Mouse (Mus musculus) left cerebral cortex, postnatal 36 days (tissue): Measurements from ENCODE around the gene Htr5a. TPM values are rescaled to one million over a fixed set of nuclear protein-coding genes. Genes with fewer than 3 reads are reported as not detected.

Experiments
- DNase-seq, 2 experiments: peaks; one replicate each; pipeline ENCODE4 v3.0.0; 2021 to 2022; ENCODE audit warnings: low spot score in 2 of 2, mixed read lengths in 1 of 2
- intact Hi-C: fragments of 180-260 bp; cut with DNase I; formaldehyde crosslinking; loops from one replicate; pipeline ENCODE4 v1.15.1; 2025
- total RNA-seq, 2 experiments: library from RNA; stranded (reverse); gene quantifications; 2 replicates each; pipeline ENCODE4 v1.2.3; 2021

The Htr5a gene
- total RNA-seq = 10 to 100 TPM; 12.5 to 14.1 TPM

- intact Hi-C loops = loop anchor here (10.0 kb wide), 1 partner anchor 233 kb away; the partner anchor contains the start of gene Insig1
- DNase-seq = peak; percentile 69 to 79
These were observed at the start of gene Htr5a for GRCm38 (mm10) chr5:27841701-27842295. Gene Htr5a (plus strand): TSS chr5:27842149.

- DNase-seq = no peak
- intact Hi-C loops = loop anchor here (5.0 kb wide), 1 partner anchor 280 kb away; the partner anchor contains the start of gene Insig1
These were observed 49.8 kb upstream of the Htr5a start for GRCm38 (mm10) chr5:27792173-27792470.

DNA sequence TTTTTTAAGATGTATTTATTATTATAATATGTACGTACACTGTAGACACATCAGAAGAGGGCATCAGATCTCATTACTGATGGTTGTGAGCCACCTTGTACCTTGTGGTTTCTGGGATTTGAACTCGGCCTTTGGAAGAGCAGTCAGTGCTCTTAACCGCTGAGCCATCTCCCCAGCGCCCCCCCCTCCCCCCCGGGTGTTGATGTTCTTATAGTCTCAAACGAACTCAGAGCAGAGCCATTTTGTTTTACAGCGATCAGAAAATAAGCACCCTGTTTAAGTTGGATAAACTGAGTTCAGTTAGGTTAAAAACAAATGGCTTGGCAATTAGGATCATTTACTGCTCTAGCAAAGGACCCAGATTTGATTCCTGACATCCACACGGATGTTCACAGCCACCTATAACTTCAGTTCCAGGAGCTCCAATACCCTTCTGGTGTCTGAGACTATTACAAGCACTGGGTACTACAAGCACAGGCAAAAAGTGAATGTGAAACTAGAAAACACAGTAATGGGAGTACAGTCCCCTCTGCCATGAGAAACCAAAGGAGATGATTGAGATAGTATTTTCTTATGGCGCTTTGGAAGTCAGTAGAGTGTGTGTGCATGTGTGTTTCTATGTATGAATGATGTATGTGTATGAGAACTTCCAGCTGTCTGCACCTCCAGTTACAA, 49.3 kb upstream of the Htr5a start:
- no peak for DNase-seq
- intact Hi-C loops = loop anchor here (5.0 kb wide), 1 partner anchor 280 kb away; the partner anchor contains the start of gene Insig1

DNA sequence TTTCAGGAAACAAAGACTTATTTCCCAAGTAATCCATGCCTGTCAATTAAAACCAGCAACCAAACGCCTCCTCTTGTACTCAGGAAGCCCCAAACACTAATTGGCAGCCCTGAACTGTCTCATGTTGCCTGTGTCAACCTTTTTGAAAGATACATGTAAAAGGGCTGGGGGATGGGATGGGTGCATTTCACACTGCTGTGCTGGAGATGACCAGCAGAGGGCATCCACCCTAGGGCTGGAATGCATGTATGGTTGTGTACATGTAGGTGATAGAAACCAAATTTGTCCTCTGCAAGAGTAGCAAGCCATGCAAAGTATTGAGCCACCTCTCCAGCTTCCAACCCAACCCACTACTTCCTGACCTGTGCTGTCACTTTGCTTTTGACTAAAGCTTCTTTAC, 48.0 kb upstream of the Htr5a start:
- intact Hi-C loops = loop anchor here (5.0 kb wide), 1 partner anchor 278 kb away; the partner anchor contains the start of gene Insig1

GRCm38 (mm10) chr5:27814282-27814681, 27.7 kb upstream of the Htr5a start:
- intact Hi-C loops = no loop called here

More for the DNA sequence above, 48.0 kb upstream of the Htr5a start:
- DNase-seq = peak; percentile 63

DNA sequence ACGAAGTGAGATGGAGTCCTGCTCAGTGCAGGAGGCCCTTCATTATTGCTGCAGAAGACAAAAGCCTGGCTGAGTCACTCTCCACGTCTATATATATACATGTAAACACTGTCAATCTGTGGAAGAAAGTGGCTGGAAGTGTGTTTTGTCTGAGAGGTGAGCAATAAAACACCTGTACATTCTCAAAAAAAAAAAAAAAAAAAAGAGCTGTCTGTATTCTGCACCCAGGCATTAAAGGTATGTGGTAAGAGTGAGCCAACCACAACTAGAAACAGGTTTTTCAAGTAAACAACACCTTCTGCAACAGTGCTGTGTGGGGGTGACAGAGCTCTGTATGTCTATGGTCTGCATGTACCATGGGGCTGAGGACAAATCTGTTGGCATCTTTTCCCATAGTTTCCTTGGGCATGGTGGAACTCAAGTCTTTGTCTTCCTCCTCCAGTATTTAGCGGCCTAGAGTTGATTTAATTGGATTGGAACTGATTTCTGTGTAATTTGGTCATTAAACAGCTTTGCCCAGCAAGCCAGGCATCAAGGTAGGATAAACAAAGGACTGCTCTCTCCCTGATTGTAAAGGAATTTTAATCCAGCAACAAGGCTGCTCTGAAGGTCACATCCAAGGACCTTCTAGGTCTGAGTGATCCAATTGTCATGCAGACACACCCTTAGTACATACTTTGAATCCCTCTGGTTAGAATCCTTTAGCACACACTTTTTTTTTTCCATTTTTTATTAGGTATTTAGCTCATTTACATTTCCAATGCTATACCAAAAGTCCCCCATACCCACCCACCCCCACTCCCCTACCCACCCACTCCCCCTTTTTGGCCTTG, 22.9 kb upstream of the Htr5a start:
- DNase-seq = no peak

More at GRCm38 (mm10) chr5:27814282-27814681, 27.7 kb upstream of the Htr5a start:
- no peak for DNase-seq

GRCm38 (mm10) chr5:27821161-27821560, 20.8 kb upstream of the Htr5a start:
- intact Hi-C loops = no loop called here
- no peak for DNase-seq

More for the DNA sequence above, 22.9 kb upstream of the Htr5a start:
- intact Hi-C loops = no loop called here

GRCm38 (mm10) chr5:27827971-27828370, 14.0 kb upstream of the Htr5a start:
- DNase-seq = no peak
- intact Hi-C loops = no loop called here

DNA sequence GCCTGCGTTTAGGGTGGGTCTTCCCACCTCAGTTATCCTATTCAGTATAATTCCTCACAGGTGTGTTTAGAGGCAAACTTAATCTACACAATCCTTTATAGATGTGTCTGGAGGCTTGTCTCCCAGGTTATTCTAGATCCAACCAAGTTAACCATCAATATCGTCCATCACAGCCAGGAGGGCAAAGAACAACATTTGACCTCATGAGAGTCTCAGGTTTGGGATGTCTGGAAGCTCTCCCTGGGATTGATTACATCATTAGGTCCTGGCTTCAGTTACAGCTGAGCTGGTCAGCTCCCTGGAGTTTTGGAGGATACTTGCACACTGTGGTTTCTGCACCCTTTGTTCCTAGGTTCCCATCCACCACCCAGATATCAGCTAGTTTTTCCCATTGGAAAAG, 6.9 kb upstream of the Htr5a start:
- no peak for DNase-seq
- intact Hi-C loops = no loop called here

DNA sequence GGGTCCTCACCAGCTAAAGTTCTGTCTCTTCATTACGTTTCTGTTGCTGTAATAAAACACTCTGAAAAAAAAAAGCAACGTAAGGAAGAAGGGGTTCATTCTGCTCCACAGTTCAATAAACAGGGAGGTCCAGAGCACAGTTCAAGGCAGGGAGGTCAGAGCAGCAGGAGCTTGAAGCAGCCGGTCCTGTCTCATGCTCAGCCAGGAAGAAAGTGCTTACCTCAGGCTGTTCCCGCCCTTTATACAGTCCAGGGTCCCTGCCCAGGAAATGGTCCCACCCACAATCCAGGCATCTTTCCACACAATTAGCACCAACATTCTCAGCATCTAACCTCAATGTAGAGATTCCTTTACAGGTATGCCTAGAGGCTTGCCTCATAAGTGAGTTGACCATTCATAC, 3.9 kb upstream of the Htr5a start:
- intact Hi-C loops = no loop called here
- DNase-seq = no peak

- DNase-seq = peak; percentile 52 to 57
- intact Hi-C loops = loop anchor here (1.0 to 10.0 kb wide), 2 partner anchors 51 to 232 kb away; partner anchors contain the start of genes Insig1 and Paxip1
These were observed 847 bp downstream of the Htr5a start for GRCm38 (mm10) chr5:27842671-27843320.

DNA sequence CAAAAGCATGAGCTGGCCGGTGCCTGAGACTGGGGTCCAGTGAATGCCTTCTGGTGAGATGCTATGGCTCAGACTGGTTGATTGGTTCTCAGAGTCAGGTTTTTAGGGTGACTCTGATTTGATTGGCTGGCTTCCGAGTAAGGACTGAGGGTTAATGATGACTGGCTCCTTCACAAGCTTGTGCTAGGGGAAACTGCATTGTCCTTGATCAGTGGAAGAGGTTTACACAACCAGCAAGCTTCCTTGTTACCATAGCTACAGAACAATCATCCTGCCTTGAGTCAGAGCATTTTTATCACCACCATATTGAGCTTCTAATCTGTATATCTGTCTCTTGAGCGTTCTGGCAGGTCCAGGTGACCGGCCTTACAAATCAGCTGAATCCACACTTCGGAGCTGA, 5.0 kb downstream of the Htr5a start:
- intact Hi-C loops = loop anchor here (10.0 kb wide), 1 partner anchor 228 kb away; the partner anchor contains the start of gene Insig1
- DNase-seq = no peak

DNA sequence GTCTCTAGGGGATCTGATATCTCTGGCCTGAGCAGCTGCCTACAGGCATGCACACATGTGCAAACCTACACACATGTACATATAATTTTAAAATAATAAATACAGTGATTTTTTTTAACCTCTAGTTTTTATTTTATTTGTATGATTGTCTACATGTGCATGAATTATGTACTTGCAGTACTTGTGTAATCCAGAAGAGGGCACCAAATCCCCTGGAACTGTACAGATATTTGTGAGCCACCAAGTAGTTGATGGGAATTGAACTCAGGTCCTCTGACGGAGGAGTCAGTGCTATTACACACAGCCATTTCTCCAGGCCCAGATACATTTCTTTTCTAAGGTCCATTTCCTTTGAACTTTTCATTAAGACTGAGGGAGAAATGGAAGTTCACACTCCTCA, 12.3 kb downstream of the Htr5a start:
- no peak for DNase-seq
- intact Hi-C loops = no loop called here

- DNase-seq = no peak
- intact Hi-C loops = loop anchor here (5.0 kb wide), 1 partner anchor 237 kb away; no protein-coding TSS in a partner anchor
These were observed 13.8 kb downstream of the Htr5a start for GRCm38 (mm10) chr5:27855726-27856125.

DNA sequence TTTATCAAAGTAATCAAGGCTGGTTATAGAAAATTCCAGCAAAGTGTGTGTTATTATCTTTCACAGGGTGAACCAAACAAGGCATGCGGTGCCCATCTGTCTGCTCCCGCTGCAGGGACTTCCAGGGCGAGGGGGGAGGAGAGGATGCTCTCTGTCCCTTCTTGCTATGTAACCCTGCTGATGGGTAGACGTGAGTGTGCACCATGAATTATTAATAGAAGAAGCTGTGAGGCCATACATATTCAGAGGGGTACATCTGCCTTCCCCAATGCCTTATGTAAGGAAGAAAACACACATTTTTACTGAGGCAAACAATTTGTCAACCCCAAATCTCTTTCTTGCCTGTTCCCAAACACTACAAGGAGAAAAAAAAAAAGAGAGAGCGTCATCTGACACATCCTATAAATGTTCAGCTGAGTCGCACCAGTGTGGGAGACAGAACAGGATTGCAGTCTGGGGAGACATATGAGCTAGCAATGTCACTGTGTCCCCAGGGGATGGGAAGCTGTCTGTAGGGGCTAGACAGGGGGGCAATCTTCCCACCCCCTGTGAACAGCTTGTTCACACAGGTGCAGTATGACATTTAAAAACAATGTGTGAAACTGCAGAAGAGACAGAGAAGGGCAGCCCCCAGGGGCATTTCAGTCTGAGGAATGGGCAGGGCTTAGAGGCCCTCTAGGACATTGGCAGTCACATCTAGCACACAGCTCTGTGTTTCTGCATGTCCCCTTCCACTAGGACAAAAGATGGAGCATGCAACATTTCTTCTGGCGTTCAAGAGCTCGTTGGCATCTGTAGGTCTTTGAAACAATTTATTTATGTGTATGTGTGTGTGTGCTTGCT, 31.5 kb downstream of the Htr5a start:
- intact Hi-C loops = no loop called here
- DNase-seq = peak; percentile 37 to 43

DNA sequence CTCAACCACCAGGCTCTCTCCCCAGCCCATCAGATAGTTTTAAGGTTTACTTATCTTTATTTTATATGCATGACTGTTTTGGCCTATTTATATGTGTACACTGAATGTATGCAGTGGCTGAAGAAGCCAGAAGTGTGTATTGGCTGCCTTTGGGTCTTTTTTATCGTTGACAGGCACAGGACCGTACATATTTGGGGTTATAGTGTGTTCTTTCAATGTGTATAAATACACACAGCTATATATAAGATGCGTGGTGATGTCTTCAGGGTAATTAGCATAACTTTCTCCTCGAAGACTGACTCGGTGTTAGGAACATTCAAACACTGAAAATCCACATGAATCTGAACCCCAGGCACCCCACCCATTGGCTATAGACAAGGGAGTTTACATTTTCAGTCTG, 32.3 kb downstream of the Htr5a start:
- DNase-seq = peak in 1 of 2 experiments; percentile 19
- intact Hi-C loops = no loop called here

DNA sequence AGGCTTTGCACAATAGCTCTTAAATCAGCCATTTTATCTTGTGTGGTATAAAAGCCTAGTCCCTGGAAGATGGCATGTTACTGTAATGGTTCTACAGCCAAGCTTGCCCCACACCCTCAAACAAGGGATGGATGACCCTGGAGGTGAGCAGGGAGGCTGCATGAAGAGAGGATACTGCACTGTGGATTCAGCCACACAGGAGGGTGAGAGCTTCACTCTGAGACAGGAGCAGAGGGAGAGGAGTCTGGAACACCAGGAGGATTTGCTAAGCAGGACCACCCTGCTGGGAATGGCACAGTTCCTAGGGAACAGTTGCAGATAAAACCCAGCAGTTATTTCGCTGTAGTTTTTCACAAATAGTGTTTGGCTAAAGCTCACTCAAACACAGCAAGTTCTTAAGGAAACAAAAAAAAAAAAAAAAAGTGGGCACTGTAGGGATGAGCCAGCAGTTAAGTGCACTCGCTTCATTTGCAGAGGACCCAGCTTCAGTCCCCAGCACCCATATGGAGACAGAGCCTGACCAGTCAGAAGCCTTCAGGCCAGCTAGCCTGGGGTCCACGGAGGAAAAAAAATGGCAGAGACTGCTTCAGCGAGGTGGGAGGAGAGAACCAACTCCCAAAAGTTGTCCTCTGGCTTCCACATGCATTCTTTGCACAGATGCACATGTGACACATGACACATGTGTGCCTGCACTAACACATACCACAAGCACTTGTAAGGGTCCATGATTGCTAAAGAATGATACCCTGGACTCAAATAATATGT, 33.6 kb downstream of the Htr5a start:
- DNase-seq = no peak
- intact Hi-C loops = no loop called here

DNA sequence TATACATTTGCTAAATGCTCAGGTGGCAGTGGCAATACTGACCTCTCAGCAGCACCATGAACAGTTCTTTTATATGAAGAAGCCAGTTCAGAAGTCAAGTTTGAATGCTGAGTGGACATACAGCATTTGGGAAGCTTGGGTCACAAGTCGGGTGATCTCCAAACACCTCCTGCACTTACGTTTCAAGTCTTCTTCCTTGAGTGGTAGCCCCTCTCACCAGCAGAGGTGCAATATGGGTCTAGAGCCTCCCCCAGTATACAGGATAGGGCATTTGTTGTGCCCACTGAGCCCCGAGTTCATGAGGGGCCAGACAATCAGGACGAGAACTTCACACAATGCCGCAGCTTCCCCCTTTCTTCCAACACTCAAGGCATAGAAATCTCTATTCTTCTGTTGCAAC, 36.4 kb downstream of the Htr5a start:
- intact Hi-C loops = no loop called here
- DNase-seq = no peak
